Mouse (Mus musculus): ENCODE measurements around the gene Dennd6b. TPM values are rescaled to one million over a fixed set of nuclear protein-coding genes. Genes with fewer than 3 reads are reported as not detected.

Dennd6b gene
- total and polyA plus RNA-seq, 3 experiments = 6.1 to 11.4 TPM; not detected in 1

- H3K9ac ChIP-seq (ENCODE audit: control insufficient read depth, low read depth, low read length, poor library complexity, severe bottlenecking) = peak overlapping the region; percentile 100
- TF ChIP-seq POLR2A (IDR thresholded peaks at IDR 0.05; ENCODE audit: control insufficient read depth in 1 of 2, insufficient read depth in 1 of 2, low read depth in 1 of 2, low read length in 2 of 2, poor library complexity in 1 of 2) (no peak), USF1 (IDR thresholded peaks at IDR 0.05; ENCODE audit: low read depth, low read length) (no peak), E2F4 (IDR thresholded peaks at IDR 0.05; ENCODE audit: borderline replicate concordance, low read depth, low read length) (no peak), POLR2AphosphoS2 (IDR thresholded peaks at IDR 0.05; ENCODE audit: low read length) (no peak), POLR2AphosphoS5 (IDR thresholded peaks at IDR 0.05; ENCODE audit: borderline replicate concordance, low read depth, low read length) (no peak), MAFK (IDR thresholded peaks at IDR 0.05; ENCODE audit: borderline replicate concordance, low read depth, low read length) (no peak), TCF12 (IDR thresholded peaks at IDR 0.05; ENCODE audit: low read depth, low read length) (no peak), EP300 (IDR thresholded peaks at IDR 0.05; ENCODE audit: low read depth in 1 of 2, low read length in 2 of 2) (no peak)
- peak overlapping the region; percentile 58 to 99 for H3K4me3 ChIP-seq (ENCODE audit: control insufficient read depth in 1 of 2, insufficient read depth in 1 of 2, low read depth in 2 of 2, low read length in 2 of 2)
- no peaks in the 10 kb centered on the region for H3K27me3 ChIP-seq (ENCODE audit: control insufficient read depth in 1 of 2, insufficient read depth in 2 of 2, low read length in 2 of 2)
- peaks cover 0 to 10% of the 10 kb centered on the region in 2 experiments; a peak in 2 of 4 replicates for H3K36me3 ChIP-seq (ENCODE audit: control insufficient read depth in 1 of 2, insufficient read depth in 2 of 2, low read length in 2 of 2)
- no peak for DNase-seq (ENCODE audit: low read depth, low spot score)
- H3K79me2 ChIP-seq (ENCODE audit: control insufficient read depth, insufficient read depth, low read length, poor library complexity) = peaks cover 10% of the 10 kb centered on the region; the same call in 1 of the 2 replicates
- H3K4me1 ChIP-seq (ENCODE audit: control insufficient read depth in 1 of 2, insufficient read depth in 2 of 2, low read length in 2 of 2) = peaks cover 0 to 13% of the 10 kb centered on the region in 2 experiments; a peak in 2 of 4 replicates
- no peaks in the 10 kb centered on the region for H3K9me3 ChIP-seq (replicated peaks; ENCODE audit: insufficient read depth, low read length)
- H3K27ac ChIP-seq (ENCODE audit: control insufficient read depth, low read depth, low read length) = peak overlapping the region; percentile 10; the same call in 1 of the 2 replicates
Measured at GRCm38 (mm10) chr15:89197056-89197455, 760 bp upstream of the Dennd6b start.

GRCm38 (mm10) chr15:89195690-89196312, 495 bp downstream of the Dennd6b start:
- H3K36me3 ChIP-seq (ENCODE audit: control insufficient read depth in 1 of 2, insufficient read depth in 2 of 2, low read length in 2 of 2) = peaks cover 0 to 10% of the 10 kb centered on the region in 2 experiments; a peak in 2 of 4 replicates
- no peaks in the 10 kb centered on the region for H3K27me3 ChIP-seq (ENCODE audit: control insufficient read depth in 1 of 2, insufficient read depth in 2 of 2, low read length in 2 of 2)
- H3K9me3 ChIP-seq (replicated peaks; ENCODE audit: insufficient read depth, low read length) = no peaks in the 10 kb centered on the region
- peak overlapping the region; percentile 100 for H3K9ac ChIP-seq (ENCODE audit: control insufficient read depth, low read depth, low read length, poor library complexity, severe bottlenecking)
- DNase-seq (ENCODE audit: low read depth, low spot score) = peak; percentile 94
- TF ChIP-seq MEF2A (IDR thresholded peaks at IDR 0.05; ENCODE audit: extremely low read depth, insufficient replicate concordance, low read depth, low read length, poor library complexity, severe bottlenecking) = no peak
- TF ChIP-seq JUND (IDR thresholded peaks at IDR 0.05; ENCODE audit: low read depth, low read length) = no peak
- TF ChIP-seq TBP (IDR thresholded peaks at IDR 0.05; ENCODE audit: low read depth, low read length) = peak; percentile 15; the same call in 1 of the 2 replicates
- no peak for TF ChIP-seq EP300 (IDR thresholded peaks at IDR 0.05; ENCODE audit: low read depth in 1 of 2, low read length in 2 of 2)
- TF ChIP-seq MXI1 (IDR thresholded peaks at IDR 0.05; ENCODE audit: low read depth, low read length) = peak; percentile 15; the same call in 1 of the 2 replicates
- no peak for TF ChIP-seq MAFK (IDR thresholded peaks at IDR 0.05; ENCODE audit: borderline replicate concordance, low read depth, low read length)
- peak; percentile 87 to 94 for TF ChIP-seq POLR2A (IDR thresholded peaks at IDR 0.05; ENCODE audit: control insufficient read depth in 1 of 2, insufficient read depth in 1 of 2, low read depth in 1 of 2, low read length in 2 of 2, poor library complexity in 1 of 2)
- peak; percentile 93 for TF ChIP-seq NELFE (IDR thresholded peaks at IDR 0.05; ENCODE audit: low read depth, low read length)
- TF ChIP-seq ZMIZ1 (IDR thresholded peaks at IDR 0.05; ENCODE audit: low read depth, low read length) = peak; percentile 66; the same call in 1 of the 2 replicates
- TF ChIP-seq POLR2AphosphoS2 (IDR thresholded peaks at IDR 0.05; ENCODE audit: low read length) = peak; percentile 74; the same call in 1 of the 2 replicates
- TF ChIP-seq CHD2 (IDR thresholded peaks at IDR 0.05; ENCODE audit: low read length) = no peak
- no peak for TF ChIP-seq GATA1 (IDR thresholded peaks at IDR 0.05; ENCODE audit: low read depth, low read length)
- TF ChIP-seq MYC (IDR thresholded peaks at IDR 0.05; ENCODE audit: low read depth, low read length) = no peak
- no peak for TF ChIP-seq MAX (IDR thresholded peaks at IDR 0.05; ENCODE audit: low read length)
- peak; percentile 39; the same call in 1 of the 2 replicates for TF ChIP-seq TCF12 (IDR thresholded peaks at IDR 0.05; ENCODE audit: low read depth, low read length)
- peak overlapping the region; percentile 73 to 99 for H3K4me3 ChIP-seq (ENCODE audit: control insufficient read depth in 1 of 2, insufficient read depth in 1 of 2, low read depth in 2 of 2, low read length in 2 of 2)
- H3K27ac ChIP-seq (ENCODE audit: control insufficient read depth, low read depth, low read length) = peak overlapping the region; percentile 94
- H3K79me2 ChIP-seq (ENCODE audit: control insufficient read depth, insufficient read depth, low read length, poor library complexity) = peaks cover 10% of the 10 kb centered on the region; the same call in 1 of the 2 replicates
- peaks cover 0 to 13% of the 10 kb centered on the region in 2 experiments; a peak in 2 of 4 replicates for H3K4me1 ChIP-seq (ENCODE audit: control insufficient read depth in 1 of 2, insufficient read depth in 2 of 2, low read length in 2 of 2)

All from MEL (cell line).